Mouse (Mus musculus): ENCODE results near the gene Dennd6a. TPM values are rescaled to one million over a fixed set of nuclear protein-coding genes. Genes with fewer than 3 reads are reported as not detected.

Dennd6a gene
- 14.3 and 14.6 TPM in 2 replicates for polyA plus RNA-seq (2015; fragmentation: Nextera tagmentation; extraction: Ambion mirVana)

GRCm38 (mm10) chr14:26573556-26573955 is at the start of gene Dennd6a:
Gene Dennd6a, plus strand, starts transcription at chr14:26573856.

GRCm38 (mm10) chr14:26534757-26535479 is 38.7 kb upstream of the Dennd6a start, which contains the start of gene Slmap:
Gene Slmap, minus strand, starts transcription at chr14:26534931.

GRCm38 (mm10) chr14:26637851-26638707 is 64.4 kb downstream of the Dennd6a start, which contains the start of gene Arf4:
Gene Arf4, plus strand, starts transcription at chr14:26638074.

GRCm38 (mm10) chr14:26669292-26670073 is 95.8 kb downstream of the Dennd6a start, which contains the start of gene Pde12:
Gene Pde12, minus strand, starts transcription at chr14:26669883.

Small RNAs within 50 kb of the gene (microRNA-seq; reads per million reads assigned to microRNA genes)
- 0 to 0.41 reads per million in 2 experiments for gene Mir7672

Other genes starting within 250 kb of the Dennd6a start
- 30.2 and 41.0 TPM in 2 replicates for gene Slmap, start 38.9 kb upstream of the Dennd6a start, polyA plus RNA-seq (2015; fragmentation: Nextera tagmentation; extraction: Ambion mirVana)
- gene Arf4, start 64.2 kb downstream of the Dennd6a start, polyA plus RNA-seq (2015; fragmentation: Nextera tagmentation; extraction: Ambion mirVana): 230 and 283 TPM in 2 replicates
- gene Pde12, start 96.0 kb downstream of the Dennd6a start, polyA plus RNA-seq (2015; fragmentation: Nextera tagmentation; extraction: Ambion mirVana): 3.4 and 4.2 TPM in 2 replicates
- 0.13 TPM in 2 replicates for gene Dnah12, start 119.4 kb downstream of the Dennd6a start, polyA plus RNA-seq (2015; fragmentation: Nextera tagmentation; extraction: Ambion mirVana)

Data from skeletal muscle tissue, postnatal 0 days (tissue).